Mouse (Mus musculus): ENCODE measurements around the gene Foxp1. TPM values are rescaled to one million over a fixed set of nuclear protein-coding genes. Genes with fewer than 3 reads are reported as not detected.

Gene Foxp1
- total and polyA plus RNA-seq, 3 experiments: 16.1 to 42.0 TPM; not detected in 1

DNA sequence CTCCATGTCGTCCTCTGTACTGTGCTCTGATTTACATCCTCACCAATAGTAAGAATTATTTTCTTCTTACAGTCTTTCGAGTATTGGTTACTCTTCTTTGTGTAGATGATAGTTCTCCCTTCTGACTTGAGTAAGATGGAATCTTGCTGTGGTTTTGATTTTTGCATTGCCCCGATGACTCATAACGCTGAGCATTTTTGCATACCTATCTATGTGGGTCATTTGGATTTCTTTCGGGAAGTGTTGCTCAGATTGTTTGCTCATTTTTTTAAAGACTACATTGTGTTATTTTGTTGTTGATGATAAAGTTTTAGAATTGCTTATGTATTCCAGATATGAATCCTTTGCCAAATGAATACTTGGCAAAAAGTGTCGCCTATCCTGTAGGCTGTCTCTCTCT, 621.3 kb downstream of the Foxp1 start:
- no peak overlapping the region for H3K4me3 ChIP-seq (ENCODE audit: control insufficient read depth in 1 of 2, insufficient read depth in 1 of 2, low read depth in 2 of 2, low read length in 2 of 2)
- no peaks in the 10 kb centered on the region for H3K27me3 ChIP-seq (ENCODE audit: control insufficient read depth in 1 of 2, insufficient read depth in 2 of 2, low read length in 2 of 2)
- no peaks in the 10 kb centered on the region for H3K36me3 ChIP-seq (ENCODE audit: control insufficient read depth in 1 of 2, insufficient read depth in 2 of 2, low read length in 2 of 2)
- no peaks in the 10 kb centered on the region for H3K79me2 ChIP-seq (ENCODE audit: control insufficient read depth, insufficient read depth, low read length, poor library complexity)
- no peaks in the 10 kb centered on the region for H3K9me3 ChIP-seq (replicated peaks; ENCODE audit: insufficient read depth, low read length)
- no peaks in the 10 kb centered on the region for H3K4me1 ChIP-seq (ENCODE audit: control insufficient read depth in 1 of 2, insufficient read depth in 2 of 2, low read length in 2 of 2)
- no peak overlapping the region for H3K9ac ChIP-seq (ENCODE audit: control insufficient read depth, low read depth, low read length, poor library complexity, severe bottlenecking)
- TF ChIP-seq TCF12 (IDR thresholded peaks at IDR 0.05; ENCODE audit: low read depth, low read length) (no peak), E2F4 (IDR thresholded peaks at IDR 0.05; ENCODE audit: borderline replicate concordance, low read depth, low read length) (no peak), GABPA (IDR thresholded peaks at IDR 0.05; ENCODE audit: low read depth, low read length) (no peak), SMC3 (IDR thresholded peaks at IDR 0.05; ENCODE audit: low read depth, low read length) (no peak), BHLHE40 (IDR thresholded peaks at IDR 0.05; ENCODE audit: borderline replicate concordance, low read depth, low read length) (no peak), CHD2 (IDR thresholded peaks at IDR 0.05; ENCODE audit: low read length) (no peak), UBTF (IDR thresholded peaks at IDR 0.05; ENCODE audit: borderline replicate concordance, insufficient read depth, low read depth, low read length) (no peak), KAT2A (conservative IDR thresholded peaks at IDR 0.05; ENCODE audit: low read depth, low read length) (no peak), RCOR1 (IDR thresholded peaks at IDR 0.05; ENCODE audit: low read depth, low read length) (no peak), MAX (IDR thresholded peaks at IDR 0.05; ENCODE audit: low read length) (no peak), POLR2AphosphoS5 (IDR thresholded peaks at IDR 0.05; ENCODE audit: borderline replicate concordance, low read depth, low read length) (no peak), HCFC1 (IDR thresholded peaks at IDR 0.05; ENCODE audit: low read depth, low read length) (no peak), ELF1 (IDR thresholded peaks at IDR 0.05; ENCODE audit: low read depth, low read length) (no peak), POLR2AphosphoS2 (IDR thresholded peaks at IDR 0.05; ENCODE audit: low read length) (no peak), NRF1 (IDR thresholded peaks at IDR 0.05; ENCODE audit: insufficient read depth, low read depth, low read length, poor library complexity, severe bottlenecking) (no peak), TAL1 (IDR thresholded peaks at IDR 0.05; ENCODE audit: low read length) (no peak), GATA1 (IDR thresholded peaks at IDR 0.05; ENCODE audit: low read depth, low read length) (no peak), CTCF (IDR thresholded peaks at IDR 0.05 in 2 of 3, conservative IDR thresholded peaks at IDR 0.05 in 1 of 3; ENCODE audit: control insufficient read depth in 1 of 3, insufficient read depth in 1 of 3, low read depth in 2 of 3, low read length in 3 of 3, poor library complexity in 1 of 3, severe bottlenecking in 1 of 3) (no peak)
- H3K27ac ChIP-seq (ENCODE audit: control insufficient read depth, low read depth, low read length): no peak overlapping the region
- DNase-seq (ENCODE audit: low read depth, low spot score): no peak

DNA sequence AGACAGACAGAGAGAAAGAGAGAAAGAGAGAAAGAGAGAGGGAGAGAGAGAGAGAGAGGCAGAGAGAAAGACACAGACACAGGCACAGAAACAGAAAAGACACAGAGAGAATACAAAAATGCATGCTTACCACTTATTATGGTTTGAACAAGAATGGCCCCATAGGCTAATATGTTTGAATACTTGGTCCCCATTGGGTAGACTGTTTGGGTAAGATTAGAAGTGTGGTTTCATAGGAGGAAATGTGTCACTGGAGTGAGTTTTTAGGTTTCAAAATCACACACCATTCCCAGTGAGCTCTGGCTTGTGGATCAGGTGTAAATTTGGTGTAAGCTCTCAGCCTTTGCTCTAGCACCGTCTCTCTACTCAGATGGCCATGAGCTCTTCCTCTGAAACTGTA, 644.3 kb downstream of the Foxp1 start:
- no peak for DNase-seq (ENCODE audit: low read depth, low spot score)
- H3K9me3 ChIP-seq (replicated peaks; ENCODE audit: insufficient read depth, low read length): no peaks in the 10 kb centered on the region
- H3K4me1 ChIP-seq (ENCODE audit: control insufficient read depth in 1 of 2, insufficient read depth in 2 of 2, low read length in 2 of 2): no peaks in the 10 kb centered on the region
- H3K27ac ChIP-seq (ENCODE audit: control insufficient read depth, low read depth, low read length): no peak overlapping the region
- no peak overlapping the region for H3K4me3 ChIP-seq (ENCODE audit: control insufficient read depth in 1 of 2, insufficient read depth in 1 of 2, low read depth in 2 of 2, low read length in 2 of 2)
- H3K9ac ChIP-seq (ENCODE audit: control insufficient read depth, low read depth, low read length, poor library complexity, severe bottlenecking): no peak overlapping the region
- no peaks in the 10 kb centered on the region for H3K79me2 ChIP-seq (ENCODE audit: control insufficient read depth, insufficient read depth, low read length, poor library complexity)
- H3K27me3 ChIP-seq (ENCODE audit: control insufficient read depth in 1 of 2, insufficient read depth in 2 of 2, low read length in 2 of 2): no peaks in the 10 kb centered on the region; a peak in 1 of 4 replicates
- TF ChIP-seq KAT2A (conservative IDR thresholded peaks at IDR 0.05; ENCODE audit: low read depth, low read length) (no peak), MYB (IDR thresholded peaks at IDR 0.05; ENCODE audit: low read depth, low read length) (no peak), MAFK (IDR thresholded peaks at IDR 0.05; ENCODE audit: borderline replicate concordance, low read depth, low read length) (no peak), SMC3 (IDR thresholded peaks at IDR 0.05; ENCODE audit: low read depth, low read length) (no peak), E2F4 (IDR thresholded peaks at IDR 0.05; ENCODE audit: borderline replicate concordance, low read depth, low read length) (no peak)
- H3K36me3 ChIP-seq (ENCODE audit: control insufficient read depth in 1 of 2, insufficient read depth in 2 of 2, low read length in 2 of 2): no peaks in the 10 kb centered on the region

Data from MEL (cell line).